Mouse (Mus musculus): ENCODE results near the gene Cdk17.

GRCm38 (mm10) chr10:93231490-93231889, 70.8 kb downstream of the Cdk17 start:
- TF ChIP-seq CTCF (IDR thresholded peaks at IDR 0.05; ENCODE audit: low read depth, low read length), result no peak
- no peak for TF ChIP-seq POLR2A (IDR thresholded peaks at IDR 0.05; ENCODE audit: extremely low read depth, insufficient read depth, low read length)

All from liver, adult 2 months (tissue).